Mouse (Mus musculus) brain, embryonic 14.5 days (tissue): ENCODE results near the gene Mysm1. TPM values are rescaled to one million over a fixed set of nuclear protein-coding genes. Genes with fewer than 3 reads are reported as not detected.

ENCODE experiments used
- DNase-seq: peaks from one replicate; pipeline ENCODE4 v3.0.0-alpha.2; 2011; ENCODE audit warnings: low read depth
- CTCF ChIP-seq: fragments of 200-500 bp; IDR thresholded peaks from 2 replicates; pipeline ENCODE4 v1.5.1; 2012; ENCODE audit warnings: inconsistent platforms, mild to moderate bottlenecking, moderate library complexity, borderline replicate concordance; ENCODE audit not compliant: insufficient read depth, insufficient read length; ENCODE audit errors: extremely low read depth
- POLR2A ChIP-seq: fragments of 200-500 bp; IDR thresholded peaks from 2 replicates; pipeline ENCODE4 v1.6.1; 2012; ENCODE audit warnings: mild to moderate bottlenecking, inconsistent platforms, borderline replicate concordance; ENCODE audit not compliant: poor library complexity, insufficient read depth, insufficient read length, severe bottlenecking; ENCODE audit errors: extremely low read depth
- polyA plus RNA-seq: library from polyadenylated mRNA; depleted of rRNA; stranded (reverse); fragments of >200 nt; gene quantifications from 2 replicates; pipeline ENCODE4 v1.2.3, GENCODE M21; 2012; rRNA removed

Mysm1 gene
- 18.6 and 20.0 TPM in 2 replicates for polyA plus RNA-seq

DNA sequence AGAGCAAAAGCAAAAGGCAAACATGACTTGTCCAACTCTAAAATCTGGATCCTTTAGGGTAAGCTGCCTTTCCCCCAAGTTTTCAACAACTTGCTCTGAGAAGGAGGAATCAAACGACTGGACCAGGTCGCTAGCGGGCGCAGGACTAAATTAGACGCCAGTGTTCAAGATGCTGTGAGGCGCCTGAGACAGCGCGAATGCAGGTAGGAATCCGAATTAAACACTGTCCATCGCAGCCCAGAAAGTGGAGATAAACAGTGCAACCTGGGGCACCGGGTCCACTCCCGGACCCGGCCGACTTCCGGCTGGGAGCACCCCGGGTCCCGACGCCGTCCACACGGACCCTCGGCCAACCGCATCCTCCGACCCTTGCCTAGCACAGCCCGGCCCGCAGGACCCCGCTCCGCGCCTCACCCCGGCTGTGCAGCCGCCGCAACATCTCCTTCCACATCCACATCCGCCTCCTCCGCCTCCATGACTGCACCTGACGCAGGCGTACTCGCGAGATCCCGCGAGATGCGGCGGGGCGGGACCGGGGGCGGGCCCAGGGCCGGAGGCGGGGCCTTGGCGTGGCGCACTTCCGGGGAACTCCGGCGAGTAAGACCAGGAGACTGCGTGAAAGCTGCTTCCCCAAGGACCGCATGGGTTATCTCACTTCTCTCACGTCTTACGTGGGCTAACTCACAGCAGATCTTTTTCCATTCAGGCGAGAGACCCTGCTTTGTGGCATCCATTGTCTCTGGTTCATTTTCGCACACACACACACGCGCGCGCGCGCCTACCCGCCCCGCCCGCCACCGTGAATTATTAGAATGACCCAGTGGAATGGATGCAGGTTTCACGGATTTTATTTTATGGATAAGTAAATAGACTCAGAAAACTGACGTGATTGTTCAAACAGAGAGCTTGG lies at the start of gene Mysm1:
Mysm1 (minus strand) TSS at position 511 of the 910 bp plus-strand sequence.
- no peak for TF ChIP-seq CTCF
- peak; percentile 90 for TF ChIP-seq POLR2A
- peak; percentile 98 for DNase-seq

- DNase-seq, result peak; percentile 62
- TF ChIP-seq CTCF (peak; percentile 27; the same call in 1 of the 2 replicates), POLR2A (no peak)
Observed at GRCm38 (mm10) chr4:95025847-95026600, 47.1 kb upstream of the Mysm1 start.

DNA sequence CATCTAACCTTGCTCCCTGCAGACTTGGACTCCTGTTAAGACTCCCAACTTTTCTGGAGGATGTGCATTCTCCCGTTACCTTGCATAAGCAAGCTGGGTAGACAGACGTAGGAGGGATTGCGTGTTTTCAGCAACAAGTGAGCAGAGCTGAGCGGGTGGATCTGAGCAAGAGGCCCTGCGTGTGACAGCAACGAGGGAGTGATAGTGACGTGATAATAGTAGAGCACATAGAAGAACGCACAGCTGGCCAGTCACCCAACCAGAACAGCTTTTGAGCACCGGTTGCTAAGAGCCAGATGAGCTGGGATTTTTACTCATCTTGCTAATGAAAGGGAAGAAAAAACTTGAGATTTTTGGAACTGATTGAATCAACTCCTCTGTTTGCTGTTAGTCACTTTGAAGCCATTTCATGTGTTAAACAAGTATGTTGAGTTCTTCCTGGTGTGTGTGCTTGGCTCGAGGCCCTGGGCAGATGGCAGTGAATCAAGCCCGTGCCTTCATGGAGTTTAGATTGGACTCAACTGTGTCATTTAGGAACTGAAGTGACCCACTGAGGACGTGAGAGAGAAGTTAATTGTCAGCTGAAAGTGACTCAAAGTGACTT lies 44.6 kb upstream of the Mysm1 start:
- peak; percentile 40 for DNase-seq
- TF ChIP-seq POLR2A (no peak), CTCF (no peak)

GRCm38 (mm10) chr4:95021649-95022637 lies 43.0 kb upstream of the Mysm1 start:
- DNase-seq, result no peak
- no peak for TF ChIP-seq CTCF
- TF ChIP-seq POLR2A, result no peak

GRCm38 (mm10) chr4:95020201-95020600 lies 41.3 kb upstream of the Mysm1 start:
- no peak for TF ChIP-seq CTCF
- no peak for DNase-seq

GRCm38 (mm10) chr4:95018221-95018620 lies 39.3 kb upstream of the Mysm1 start:
- TF ChIP-seq POLR2A, result no peak
- TF ChIP-seq CTCF, result no peak
- peak; percentile 31 for DNase-seq

DNA sequence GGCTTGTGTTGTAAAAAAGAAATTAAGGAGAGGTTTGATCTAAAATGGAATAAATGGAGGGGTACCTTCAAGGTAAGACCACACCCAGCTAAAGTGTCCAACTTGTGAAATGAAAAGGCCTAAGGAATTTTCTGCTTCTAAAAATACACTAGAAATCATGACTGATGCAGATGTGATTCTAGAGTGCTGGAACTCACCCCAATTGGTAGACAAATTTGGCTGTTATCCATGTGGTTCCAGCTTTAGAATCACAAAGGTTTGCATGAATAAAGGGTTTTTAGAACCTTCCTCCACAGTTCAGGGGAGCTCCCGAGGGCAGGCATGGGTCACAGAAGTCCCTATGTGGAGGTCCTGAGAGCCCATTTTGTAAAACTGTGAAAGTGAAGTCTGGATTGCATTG lies 33.8 kb upstream of the Mysm1 start:
- no peak for DNase-seq
- TF ChIP-seq POLR2A (no peak), CTCF (no peak)

DNA sequence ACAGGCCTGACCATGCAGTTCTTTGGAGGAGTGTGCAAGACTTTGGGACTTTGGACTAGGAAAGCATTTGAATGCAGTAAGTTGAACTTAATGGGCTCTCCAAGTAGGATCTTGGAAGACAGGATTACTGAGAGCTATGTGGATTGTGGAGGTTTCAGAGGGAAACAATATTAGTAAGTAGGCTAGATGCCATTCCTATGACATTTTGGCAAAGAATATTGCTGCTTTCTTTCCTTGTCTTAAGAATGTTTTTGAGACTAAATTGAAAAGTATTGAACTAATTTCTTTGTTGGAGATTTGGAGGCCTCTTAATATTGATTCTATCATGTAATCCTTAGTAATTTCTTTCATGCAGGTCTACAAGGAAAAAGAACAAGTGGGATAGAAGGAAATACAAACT lies 33.4 kb upstream of the Mysm1 start:
- no peak for TF ChIP-seq POLR2A
- TF ChIP-seq CTCF, result no peak
- DNase-seq, result no peak

GRCm38 (mm10) chr4:95008175-95009057 lies 29.5 kb upstream of the Mysm1 start:
- peak; percentile 86 for DNase-seq
- no peak for TF ChIP-seq POLR2A
- TF ChIP-seq CTCF, result peak; percentile 90

DNA sequence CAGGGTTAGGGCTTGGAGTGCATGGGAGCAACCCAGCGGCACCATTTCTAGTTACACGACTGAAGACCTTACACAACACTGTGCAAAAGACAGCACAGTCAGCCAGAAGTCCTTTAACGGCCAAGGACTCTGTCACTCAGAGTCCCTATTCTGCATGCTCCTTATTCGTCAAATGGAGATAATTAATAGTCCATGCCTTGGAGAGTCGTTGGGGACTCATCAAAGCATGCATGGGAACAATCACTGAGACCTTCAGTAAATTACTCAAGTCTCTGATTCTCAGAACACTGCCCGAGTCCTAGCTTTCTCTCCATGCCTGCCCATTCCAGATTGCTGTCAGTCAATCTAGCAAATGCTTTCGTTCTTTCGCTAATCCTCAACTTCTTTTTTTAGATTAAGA lies 28.9 kb upstream of the Mysm1 start:
- TF ChIP-seq POLR2A (no peak), CTCF (no peak)
- no peak for DNase-seq

DNA sequence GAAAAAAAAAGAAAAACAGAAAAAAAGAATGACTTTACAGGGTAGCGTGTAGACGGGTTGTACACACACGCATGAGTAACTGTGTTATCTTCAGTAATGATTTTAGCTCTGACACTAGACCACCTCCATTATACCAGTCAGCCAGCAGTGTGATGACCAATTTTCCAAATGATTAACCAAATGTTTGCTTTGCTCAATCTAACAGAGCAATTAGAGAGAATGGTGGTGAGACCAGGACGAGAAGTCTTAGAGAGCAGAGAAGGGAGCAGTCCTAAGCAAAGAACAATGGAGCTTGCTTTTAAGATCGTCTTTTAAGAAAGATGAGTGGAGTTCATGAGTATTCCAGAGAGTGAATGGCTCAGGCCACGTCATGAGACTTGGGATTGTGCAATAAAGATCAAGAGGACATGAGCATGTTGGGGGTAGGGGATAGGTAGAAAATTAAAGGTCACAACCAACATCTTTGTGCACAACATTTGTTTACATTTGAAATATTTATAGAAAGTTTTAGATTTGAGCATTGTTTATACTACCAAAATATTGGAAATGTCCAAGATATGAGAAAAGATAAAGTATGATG lies 26.4 kb upstream of the Mysm1 start:
- no peak for TF ChIP-seq CTCF
- TF ChIP-seq POLR2A, result no peak
- no peak for DNase-seq
